In the genomic region with DNA sequence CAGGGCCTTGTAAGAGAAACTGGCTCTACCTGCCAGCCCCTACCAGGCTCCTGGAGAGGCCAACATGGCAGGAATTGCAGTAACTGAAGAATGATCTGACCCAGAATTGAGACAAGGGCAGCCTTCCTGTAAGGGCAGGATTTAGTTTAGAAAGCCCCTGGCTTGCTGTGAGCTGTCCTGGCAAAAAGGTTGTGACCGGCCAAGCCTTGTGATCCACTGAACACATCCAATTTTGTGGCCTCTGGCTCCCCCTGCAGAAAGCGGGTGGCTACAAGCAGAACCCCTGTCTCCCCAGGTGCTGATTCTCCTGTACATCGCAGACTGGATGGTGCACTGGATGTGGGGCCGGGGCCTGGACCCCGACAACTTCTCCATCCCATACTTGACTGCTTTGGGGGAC, we compare ENCODE assay signal across 8 mouse cellular contexts. TPM values are rescaled to one million over a fixed set of nuclear protein-coding genes. Genes with fewer than 3 reads are reported as not detected.
DNase-seq lines count a peak whose midpoint lies in the region; ATAC-seq and TF ChIP-seq lines count a peak whose summit lies in the region.
"Had no signal": no experiment of that assay in that cellular context is flagged by ENCODE, and none has a peak within 500 bp of the region (broad histone marks: within the 10 kb centered on the region; RNA-seq: fewer than 3 reads in every experiment).

No protein-coding gene starts in this region.

- peaks cover 37% of the 10 kb centered on the region for H3K36me3 ChIP-seq in forebrain, postnatal 0 days (ENCODE audit: insufficient read depth)
- H3K36me3 ChIP-seq in lung, embryonic 16.5 days (ENCODE audit: control insufficient read depth, insufficient read depth, low read length) = peaks cover 14% of the 10 kb centered on the region

- H3K27ac ChIP-seq in bone marrow, adult 2 months (ENCODE audit: control insufficient read depth, insufficient read depth, low read depth, low read length, poor library complexity) = no peak overlapping the region
- no peak overlapping the region for H3K27ac ChIP-seq in forebrain, postnatal 0 days (ENCODE audit: low read depth, low read length)
- H3K27ac ChIP-seq in lung, embryonic 16.5 days (ENCODE audit: low read length) = no peak overlapping the region
- H3K27ac ChIP-seq: midbrain, embryonic 12.5 days had no signal

- no peak overlapping the region for H3K4me3 ChIP-seq in bone marrow, adult 2 months (replicated peaks; ENCODE audit: control insufficient read depth, low read depth, low read length)
- H3K4me3 ChIP-seq in forebrain, postnatal 0 days (ENCODE audit: low read depth, low read length) = no peak overlapping the region
- no peak overlapping the region for H3K4me3 ChIP-seq in lung, embryonic 16.5 days (ENCODE audit: low read length)
- H3K4me3 ChIP-seq: midbrain, embryonic 12.5 days had no signal

- no peak for TF ChIP-seq POLR2A in bone marrow, adult 2 months (IDR thresholded peaks at IDR 0.05; ENCODE audit: borderline replicate concordance, control insufficient read depth, low read depth, low read length)

- DNase-seq in urinary bladder, postnatal 25 days (ENCODE audit: low spot score) = peak; percentile 26
- DNase-seq in urinary bladder, adult 2 months (ENCODE audit: low spot score) = no peak
- peak; percentile 42 for DNase-seq in forebrain, postnatal 0 days
- DNase-seq in kidney, postnatal 36 days = peak; percentile 62 to 83
- peak; percentile 55 for DNase-seq in skeletal muscle tissue, adult 2 months (ENCODE audit: low read depth, low spot score)

- TF ChIP-seq CTCF in bone marrow, adult 2 months (IDR thresholded peaks at IDR 0.05; ENCODE audit: control insufficient read depth, insufficient read depth, low read length) = peak; percentile 60
- peak; percentile 59 for TF ChIP-seq CTCF in forebrain, postnatal 0 days (IDR thresholded peaks at IDR 0.05; ENCODE audit: low read depth)

- no peak overlapping the region for H3K9ac ChIP-seq in forebrain, postnatal 0 days
- H3K9ac ChIP-seq in lung, embryonic 16.5 days (ENCODE audit: low read length) = no peak overlapping the region
- H3K9ac ChIP-seq: midbrain, embryonic 12.5 days had no signal

- no peaks in the 10 kb centered on the region for H3K4me1 ChIP-seq in bone marrow, adult 2 months (ENCODE audit: control insufficient read depth, insufficient read depth, low read length)
- H3K4me1 ChIP-seq in forebrain, postnatal 0 days (ENCODE audit: insufficient read depth) = no peaks in the 10 kb centered on the region
- H3K4me1 ChIP-seq in lung, embryonic 16.5 days (replicated peaks; ENCODE audit: control insufficient read depth, insufficient read depth, low read length) = no peaks in the 10 kb centered on the region
- H3K4me1 ChIP-seq: midbrain, embryonic 12.5 days had no signal

- H3K9me3 ChIP-seq in forebrain, postnatal 0 days (ENCODE audit: low read length) = no peaks in the 10 kb centered on the region
- no peaks in the 10 kb centered on the region for H3K9me3 ChIP-seq in lung, embryonic 16.5 days (ENCODE audit: control insufficient read depth, low read length)
- H3K9me3 ChIP-seq: midbrain, embryonic 12.5 days had no signal

- no peak overlapping the region for H3K4me2 ChIP-seq in forebrain, postnatal 0 days (ENCODE audit: low read depth)
- no peak overlapping the region for H3K4me2 ChIP-seq in lung, embryonic 16.5 days (ENCODE audit: low read depth, low read length)
- H3K4me2 ChIP-seq: midbrain, embryonic 12.5 days had no signal

- WGBS in bone marrow, adult 2 months = 77% methylated on average over 5 of the region's 5 CpGs
- WGBS in forebrain, postnatal 0 days = 73% methylated on average over 5 of the region's 5 CpGs
- 74% methylated on average over 5 of the region's 5 CpGs for WGBS in lung, embryonic 16.5 days

- ATAC-seq in forebrain, postnatal 0 days = peak; percentile 55; the same call in 1 of the 2 replicates
- 0 out of 2 replicates have a peak, but pooled peaks have one; percentile 20 for ATAC-seq in lung, embryonic 16.5 days (ENCODE audit: low read depth)

- H3K27me3 ChIP-seq in forebrain, postnatal 0 days (ENCODE audit: insufficient read depth, low read length) = no peaks in the 10 kb centered on the region
- no peaks in the 10 kb centered on the region for H3K27me3 ChIP-seq in lung, embryonic 16.5 days (ENCODE audit: control insufficient read depth, insufficient read depth, low read depth, low read length)
- H3K27me3 ChIP-seq: midbrain, embryonic 12.5 days had no signal

RNA-seq across cellular contexts. Expression of gene Slc41a1, which starts 19.0 kb away (rescaled TPM):
- 20.7 and 28.1 TPM in 2 replicates for polyA plus RNA-seq in urinary bladder, adult 2 months (2012; rRNA removed)
- 1.4 and 2.2 TPM in 2 replicates for polyA plus RNA-seq in bone marrow, adult 2 months (2011; ENCODE audit: insufficient read depth, insufficient read length, low replicate concordance, missing spikeins)
- 28.7 and 39.5 TPM in 2 replicates for total RNA-seq in forebrain, postnatal 0 days (2014; rRNA removed)
- polyA plus RNA-seq in forebrain, postnatal 0 days (2015; fragmentation: Nextera tagmentation; extraction: Ambion mirVana) = 16.6 and 19.7 TPM in 2 replicates
- 12.6 and 13.7 TPM in 2 replicates for polyA plus RNA-seq in lung, embryonic 16.5 days (2015; fragmentation: Nextera tagmentation; extraction: Ambion mirVana)

RNA-seq across cellular contexts. Expression of gene Rab29, which starts 20.8 kb away (rescaled TPM):
- polyA plus RNA-seq in urinary bladder, adult 2 months (2012; rRNA removed) = 32.8 and 37.7 TPM in 2 replicates
- polyA plus RNA-seq in bone marrow, adult 2 months (2011; ENCODE audit: insufficient read depth, insufficient read length, low replicate concordance, missing spikeins) = 14.6 and 15.7 TPM in 2 replicates
- total RNA-seq in forebrain, postnatal 0 days (2014; rRNA removed) = 7.9 and 9.1 TPM in 2 replicates
- polyA plus RNA-seq in forebrain, postnatal 0 days (2015; fragmentation: Nextera tagmentation; extraction: Ambion mirVana) = 9.3 and 9.8 TPM in 2 replicates
- polyA plus RNA-seq in lung, embryonic 16.5 days (2015; fragmentation: Nextera tagmentation; extraction: Ambion mirVana) = 24.0 and 25.8 TPM in 2 replicates

RNA-seq across cellular contexts. Expression of gene Pm20d1, which starts 49.1 kb away (rescaled TPM):
- 6.5 TPM in 2 replicates for polyA plus RNA-seq in urinary bladder, adult 2 months (2012; rRNA removed)
- 0.35 TPM in 1 of 2 replicates, not detected in the other for polyA plus RNA-seq in bone marrow, adult 2 months (2011; ENCODE audit: insufficient read depth, insufficient read length, low replicate concordance, missing spikeins)
- 0.19 and 0.62 TPM in 2 replicates for total RNA-seq in forebrain, postnatal 0 days (2014; rRNA removed)
- 0.20 and 0.33 TPM in 2 replicates for polyA plus RNA-seq in forebrain, postnatal 0 days (2015; fragmentation: Nextera tagmentation; extraction: Ambion mirVana)
- polyA plus RNA-seq in lung, embryonic 16.5 days (2015; fragmentation: Nextera tagmentation; extraction: Ambion mirVana) = 0.68 and 0.70 TPM in 2 replicates
